Mouse (Mus musculus) bone marrow macrophage, adult 2 months (primary cell): ENCODE results near the gene Agpat2.

ENCODE experiments used
- CTCF ChIP-seq: IDR thresholded peaks from 2 replicates; pipeline ENCODE4 v1.5.1; 2012; ENCODE audit warnings: low read depth, mild to moderate bottlenecking, low read length, moderate library complexity
- POLR2A ChIP-seq: IDR thresholded peaks from 2 replicates; pipeline ENCODE4 v1.6.1; 2012; ENCODE audit warnings: mild to moderate bottlenecking, low read depth, low read length, borderline replicate concordance

- TF ChIP-seq POLR2A (no peak), CTCF (no peak)
These were observed 1.1 kb downstream of the Agpat2 start for GRCm38 (mm10) chr2:26603159-26603558.
